Mouse (Mus musculus) left cerebral cortex, postnatal 10 days (tissue): ENCODE results near the gene Spam1. TPM values are rescaled to one million over a fixed set of nuclear protein-coding genes. Genes with fewer than 3 reads are reported as not detected.

ENCODE experiments used
- DNase-seq, 2 experiments: peaks; one replicate each; pipeline ENCODE4 v3.0.0; 2021 to 2022; ENCODE audit warnings: low spot score in 2 of 2, mixed read lengths in 1 of 2; ENCODE audit errors: extremely low spot score in 1 of 2
- intact Hi-C: fragments of 180-260 bp; cut with DNase I; formaldehyde crosslinking; loops from one replicate; pipeline ENCODE4 v1.15.1; 2025
- total RNA-seq, 2 experiments: library from RNA; stranded (reverse); gene quantifications; 2 replicates each; pipeline ENCODE4 v1.2.3; 2021

Gene Spam1
- not detected for total RNA-seq

DNA sequence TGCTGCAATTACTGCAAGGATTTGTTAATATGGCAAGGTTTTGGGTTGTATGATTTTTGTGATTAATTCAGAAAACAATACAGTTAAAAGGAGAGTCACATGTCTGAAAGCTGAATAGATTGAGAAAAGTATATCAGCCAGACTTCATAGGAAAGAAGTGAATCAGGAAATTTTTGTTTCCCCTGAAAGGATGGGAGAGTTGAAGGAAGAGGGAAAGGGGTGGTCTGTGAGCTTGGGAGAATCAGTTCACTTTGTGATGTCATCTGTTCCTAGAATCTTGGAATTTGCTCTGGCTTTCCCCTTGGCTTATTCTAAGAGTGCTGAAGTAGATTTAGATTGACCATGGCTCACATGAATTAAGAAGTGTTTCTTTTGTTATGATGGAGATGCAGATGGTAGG lies at the start of gene Spam1:
TSS of gene Spam1 (plus strand) at position 301 of the 400 bp plus-strand sequence.
- DNase-seq: no peak
- intact Hi-C loops: no loop called here

DNA sequence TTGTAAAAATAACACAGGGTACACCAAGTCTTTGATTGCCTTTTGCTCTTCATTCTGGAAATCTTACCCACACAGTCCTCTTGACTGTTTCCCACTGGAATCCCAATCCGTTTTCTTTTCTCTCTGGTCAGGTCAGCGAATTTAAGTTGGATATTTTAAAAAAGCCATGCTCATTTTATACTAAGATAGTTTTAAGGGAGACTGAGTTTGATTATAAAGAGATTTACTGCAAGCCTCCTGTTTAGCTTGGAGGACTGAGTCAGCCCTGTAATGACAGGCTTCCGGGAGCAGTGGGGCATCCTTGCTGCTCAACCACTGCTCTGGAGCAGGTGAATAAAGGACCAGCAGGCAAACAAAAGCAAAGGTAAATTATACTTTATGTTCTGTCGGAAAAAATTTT lies 43.0 kb upstream of the Spam1 start, which contains the start of gene Hyal4:
TSS of gene Hyal4 (plus strand) at position 301 of the 400 bp plus-strand sequence.
- intact Hi-C loops: no loop called here
- no peak for DNase-seq

DNA sequence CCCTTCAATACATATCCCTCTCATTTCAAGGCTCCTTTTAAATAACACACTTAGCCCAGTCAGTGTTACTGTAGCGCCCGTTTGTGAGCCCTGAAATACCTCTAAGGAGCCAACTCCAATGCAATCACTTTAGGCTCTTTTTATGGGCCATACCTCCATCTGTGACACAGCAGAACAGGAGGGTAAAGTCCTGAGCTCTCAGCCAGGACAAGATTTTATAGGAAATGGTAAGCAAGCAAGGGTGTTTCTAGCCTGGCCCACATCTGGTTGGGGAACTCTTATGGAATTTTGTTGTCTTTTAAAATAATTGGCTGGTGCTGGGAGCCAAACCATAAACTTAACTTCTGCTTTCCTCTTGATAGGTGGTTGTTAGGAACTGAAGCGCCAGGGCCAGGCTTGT lies 31.7 kb upstream of the Spam1 start:
- intact Hi-C loops: no loop called here
- DNase-seq: no peak

DNA sequence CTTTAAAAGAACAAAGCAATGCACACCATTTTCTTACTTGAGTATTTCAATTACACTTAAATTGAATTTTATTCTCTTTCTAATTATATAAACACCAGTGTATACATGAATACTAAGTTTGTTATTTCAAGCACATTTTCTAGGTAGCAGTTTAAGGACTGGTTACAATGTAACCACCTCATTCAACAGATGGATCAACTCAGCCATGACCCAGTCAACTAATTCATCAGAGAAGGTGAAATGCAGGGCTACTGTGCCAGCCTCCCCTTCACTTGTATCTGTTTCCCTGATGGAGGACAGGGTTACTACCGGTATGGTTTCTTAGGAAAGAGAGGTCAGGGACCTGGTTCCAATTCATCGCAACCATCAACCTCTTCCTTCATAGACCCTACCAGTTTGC lies 24.7 kb upstream of the Spam1 start:
- DNase-seq: no peak
- intact Hi-C loops: no loop called here

DNA sequence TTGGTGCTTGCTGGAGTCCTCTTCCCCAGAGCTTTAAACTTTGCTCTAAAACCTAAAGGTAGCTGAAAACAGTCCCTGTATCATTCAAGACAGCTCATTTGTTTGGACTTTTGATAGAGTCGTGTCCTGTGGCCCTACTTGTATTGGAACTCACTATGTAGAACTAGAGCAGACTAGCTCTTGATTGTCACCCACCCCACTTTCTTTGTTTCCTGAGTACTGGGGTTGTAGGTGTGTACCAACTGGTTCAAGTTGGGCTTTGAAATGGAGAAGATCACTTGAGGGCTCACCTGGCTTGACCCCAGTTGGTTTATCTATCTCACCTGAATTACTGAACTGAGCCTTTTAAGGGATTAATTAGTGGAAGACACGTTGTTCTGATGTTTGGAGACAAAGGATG lies 11.8 kb upstream of the Spam1 start:
- DNase-seq: no peak
- intact Hi-C loops: no loop called here

DNA sequence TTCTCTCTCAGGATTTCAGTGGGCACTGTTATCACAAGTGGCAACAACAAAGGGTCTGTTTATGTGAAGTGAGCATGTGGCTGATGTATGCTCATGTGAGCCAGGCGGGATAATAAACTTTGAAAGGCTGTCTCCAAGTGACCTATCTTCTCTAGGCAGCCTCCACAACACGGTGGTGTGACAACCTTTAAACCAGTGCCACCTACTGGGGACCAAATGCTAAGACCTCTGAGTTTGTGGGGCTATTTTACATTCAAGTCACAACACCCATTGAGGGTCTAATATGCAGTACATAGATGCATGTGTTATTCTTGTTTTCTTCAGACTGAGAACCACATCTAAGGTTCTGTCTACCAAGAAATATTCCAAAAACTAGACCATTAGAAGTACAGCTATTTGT lies 31.1 kb downstream of the Spam1 start:
- intact Hi-C loops: no loop called here
- no peak for DNase-seq

Other genes starting within 250 kb of the Spam1 start
- not detected for gene Lmod2, start 193.4 kb upstream of the Spam1 start, total RNA-seq
- 10 to 100 TPM; 40.9 to 47.6 TPM for gene Wasl, start 126.2 kb upstream of the Spam1 start, total RNA-seq
- gene Hyal6, start 57.9 kb upstream of the Spam1 start, total RNA-seq: not detected
- gene Hyal4, start 42.9 kb upstream of the Spam1 start, total RNA-seq: not detected
- not detected for gene Hyal5, start 66.8 kb downstream of the Spam1 start, total RNA-seq
- gene Tmem229a, start 165.1 kb downstream of the Spam1 start, total RNA-seq: 10 to 100 TPM; 34.9 to 35.0 TPM